In the genomic region with DNA sequence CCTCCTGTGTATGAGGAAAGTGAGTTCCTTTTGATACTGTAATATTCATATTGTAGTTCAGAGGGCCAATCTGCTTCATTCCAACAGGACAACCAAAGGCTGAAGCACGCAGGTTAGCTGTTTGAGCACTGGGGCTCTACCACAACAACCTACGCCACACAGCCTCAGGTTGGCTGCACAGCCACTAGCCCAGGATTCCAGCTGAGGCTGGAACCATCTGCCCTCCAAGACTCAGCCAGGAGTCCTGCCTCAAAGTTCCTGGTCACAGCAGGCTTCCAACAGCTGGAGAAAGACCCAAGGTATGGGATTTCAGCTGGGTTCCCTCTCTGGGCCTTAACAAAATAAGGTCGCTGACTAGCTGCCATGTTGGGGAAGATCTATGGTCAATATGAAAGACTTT, we compare ENCODE assay signal across 8 mouse cellular contexts. TPM values are rescaled to one million over a fixed set of nuclear protein-coding genes. Genes with fewer than 3 reads are reported as not detected.
A peak's percentile ranks its signal among the peaks of the same experiment; 100 is the strongest.
DNase-seq lines count a peak whose midpoint lies in the region; ATAC-seq and TF ChIP-seq lines count a peak whose summit lies in the region.

No protein-coding gene starts in this region.

- H3K4me2 ChIP-seq in intestine, postnatal 0 days (replicated peaks; ENCODE audit: low read depth) = peak overlapping the region; percentile 51
- no peak overlapping the region for H3K4me2 ChIP-seq in neural tube, embryonic 14.5 days (ENCODE audit: low read depth, low read length)

- H3K4me1 ChIP-seq in forebrain, embryonic 10.5 days = peaks cover 51% of the 10 kb centered on the region
- H3K4me1 ChIP-seq in intestine, postnatal 0 days (replicated peaks; ENCODE audit: control insufficient read depth, insufficient read depth, low read length) = peaks cover 38% of the 10 kb centered on the region
- peaks cover 25% of the 10 kb centered on the region for H3K4me1 ChIP-seq in neural tube, embryonic 14.5 days (ENCODE audit: control insufficient read depth, insufficient read depth, low read length)

- H3K9me3 ChIP-seq in forebrain, embryonic 10.5 days = no peaks in the 10 kb centered on the region
- H3K9me3 ChIP-seq in intestine, postnatal 0 days (ENCODE audit: control insufficient read depth) = no peaks in the 10 kb centered on the region
- no peaks in the 10 kb centered on the region for H3K9me3 ChIP-seq in neural tube, embryonic 14.5 days (ENCODE audit: control insufficient read depth, low read length)

- 85% methylated on average over 3 of the region's 3 CpGs for WGBS in forebrain, embryonic 10.5 days
- 49% methylated on average over 3 of the region's 3 CpGs for WGBS in intestine, postnatal 0 days
- WGBS in neural tube, embryonic 14.5 days = 72% methylated on average over 3 of the region's 3 CpGs

- intact Hi-C loops in left cerebral cortex, adult 2 months (cut with DNase I) = no loop called here

- no peak for TF ChIP-seq CTCF in left cerebral cortex, adult 2 months (IDR thresholded peaks at IDR 0.05)
- TF ChIP-seq CTCF in intestine, postnatal 0 days (IDR thresholded peaks at IDR 0.05; ENCODE audit: low read depth) = no peak

- H3K27me3 ChIP-seq in forebrain, embryonic 10.5 days (ENCODE audit: poor library complexity, severe bottlenecking) = no peaks in the 10 kb centered on the region
- no peaks in the 10 kb centered on the region for H3K27me3 ChIP-seq in intestine, postnatal 0 days (replicated peaks; ENCODE audit: control insufficient read depth, insufficient read depth, low read length)
- no peaks in the 10 kb centered on the region for H3K27me3 ChIP-seq in neural tube, embryonic 14.5 days (ENCODE audit: control insufficient read depth, insufficient read depth, low read length)

- no peak overlapping the region for H3K9ac ChIP-seq in intestine, postnatal 0 days (ENCODE audit: low read depth, low read length)
- no peak overlapping the region for H3K9ac ChIP-seq in neural tube, embryonic 14.5 days (replicated peaks; ENCODE audit: low read depth, low read length)

- H3K27ac ChIP-seq in left cerebral cortex, adult 2 months = peak overlapping the region; percentile 64
- peak overlapping the region; percentile 92 for H3K27ac ChIP-seq in forebrain, embryonic 10.5 days
- H3K27ac ChIP-seq in intestine, postnatal 0 days (ENCODE audit: low read depth, low read length) = peak overlapping the region; percentile 84
- peak overlapping the region; percentile 88 for H3K27ac ChIP-seq in neural tube, embryonic 14.5 days (ENCODE audit: low read depth, low read length)

- H3K36me3 ChIP-seq in forebrain, embryonic 10.5 days (replicated peaks) = 0 out of 2 replicates have a peak, but pooled peaks cover 2% of the 10 kb centered on the region
- peaks cover 8% of the 10 kb centered on the region; the same call in 1 of the 2 replicates for H3K36me3 ChIP-seq in intestine, postnatal 0 days (ENCODE audit: control insufficient read depth, insufficient read depth)
- H3K36me3 ChIP-seq in neural tube, embryonic 14.5 days (ENCODE audit: control insufficient read depth, insufficient read depth, low read length) = no peaks in the 10 kb centered on the region

- ATAC-seq in intestine, postnatal 0 days = no peak
- peak; percentile 16; the same call in 1 of the 2 replicates for ATAC-seq in neural tube, embryonic 14.5 days (ENCODE audit: low read depth)

- DNase-seq in left cerebral cortex, adult 2 months (ENCODE audit: extremely low spot score in 1 of 2, low spot score in 2 of 2) = no peak
- no peak for DNase-seq in left cerebral cortex, adult 11 months (ENCODE audit: low spot score)
- DNase-seq in forebrain, embryonic 10.5 days (ENCODE audit: extremely low spot score, low spot score) = no peak
- DNase-seq in adrenal gland, adult 2 months = no peak
- no peak for DNase-seq in right cerebral cortex, postnatal 4 days
- no peak for DNase-seq in natural killer cell, adult 2 months (ENCODE audit: low spot score in 2 of 2)

- H3K4me3 ChIP-seq in left cerebral cortex, adult 2 months = no peak overlapping the region
- peak overlapping the region; percentile 34; the same call in 1 of the 2 replicates for H3K4me3 ChIP-seq in forebrain, embryonic 10.5 days
- H3K4me3 ChIP-seq in intestine, postnatal 0 days (ENCODE audit: low read depth, low read length) = 0 out of 2 replicates have a peak overlapping the region, but pooled peaks have one; percentile 14
- no peak overlapping the region for H3K4me3 ChIP-seq in neural tube, embryonic 14.5 days (ENCODE audit: low read depth, low read length)

RNA-seq across cellular contexts. Expression of gene Anxa6, which starts 9.7 kb away (rescaled TPM):
- 10 to 100 TPM; 85.5 to 86.7 TPM for total RNA-seq in left cerebral cortex, adult 2 months (2021)
- polyA plus RNA-seq in forebrain, embryonic 10.5 days (2016; fragmentation: Nextera tagmentation; extraction: Ambion mirVana) = 35.4 and 38.9 TPM in 2 replicates
- 86.9 and 89.2 TPM in 2 replicates for polyA plus RNA-seq in intestine, postnatal 0 days (2015; fragmentation: Nextera tagmentation; extraction: Ambion mirVana)
- 42.3 and 106 TPM in 2 replicates for polyA plus RNA-seq in neural tube, embryonic 14.5 days (2014; fragmentation: Nextera tagmentation; extraction: Ambion mirVana)
- total RNA-seq in adrenal gland, adult 2 months (2021) = 100 to 1,000 TPM; 116 to 185 TPM
- polyA plus RNA-seq in adrenal gland, adult 2 months (2012; rRNA removed) = 54.6 and 58.7 TPM in 2 replicates

RNA-seq across cellular contexts. Expression of gene Ccdc69, which starts 54.3 kb away (rescaled TPM):
- under 1 TPM in 1 of 2 experiments, not detected in 1; 0.32 TPM for total RNA-seq in left cerebral cortex, adult 2 months (2021)
- polyA plus RNA-seq in forebrain, embryonic 10.5 days (2016; fragmentation: Nextera tagmentation; extraction: Ambion mirVana) = 0.25 and 0.73 TPM in 2 replicates
- polyA plus RNA-seq in intestine, postnatal 0 days (2015; fragmentation: Nextera tagmentation; extraction: Ambion mirVana) = 3.5 and 4.2 TPM in 2 replicates
- 0.37 TPM in 1 of 2 replicates, not detected in the other for polyA plus RNA-seq in neural tube, embryonic 14.5 days (2014; fragmentation: Nextera tagmentation; extraction: Ambion mirVana)
- 10 to 100 TPM in 1 of 2 experiments, 1 to 10 TPM in 1; 9.5 to 14.8 TPM for total RNA-seq in adrenal gland, adult 2 months (2021)
- polyA plus RNA-seq in adrenal gland, adult 2 months (2012; rRNA removed) = 1.9 and 2.1 TPM in 2 replicates

Comparison
In these comparisons a context has a peak if more than half of its experiments do, and no peak if none do; other contexts are left out.
1. H3K4me3 ChIP-seq: peak in forebrain, embryonic 10.5 days (single experiment) and intestine, postnatal 0 days (single experiment); none in left cerebral cortex, adult 2 months (single experiment) and neural tube, embryonic 14.5 days (single experiment).
2. Peak in every context shown above with its lines, with median percentiles within 50 percentile points of each other: H3K27ac ChIP-seq.